Mouse (Mus musculus): ENCODE measurements around the gene Rpl13a.

DNA sequence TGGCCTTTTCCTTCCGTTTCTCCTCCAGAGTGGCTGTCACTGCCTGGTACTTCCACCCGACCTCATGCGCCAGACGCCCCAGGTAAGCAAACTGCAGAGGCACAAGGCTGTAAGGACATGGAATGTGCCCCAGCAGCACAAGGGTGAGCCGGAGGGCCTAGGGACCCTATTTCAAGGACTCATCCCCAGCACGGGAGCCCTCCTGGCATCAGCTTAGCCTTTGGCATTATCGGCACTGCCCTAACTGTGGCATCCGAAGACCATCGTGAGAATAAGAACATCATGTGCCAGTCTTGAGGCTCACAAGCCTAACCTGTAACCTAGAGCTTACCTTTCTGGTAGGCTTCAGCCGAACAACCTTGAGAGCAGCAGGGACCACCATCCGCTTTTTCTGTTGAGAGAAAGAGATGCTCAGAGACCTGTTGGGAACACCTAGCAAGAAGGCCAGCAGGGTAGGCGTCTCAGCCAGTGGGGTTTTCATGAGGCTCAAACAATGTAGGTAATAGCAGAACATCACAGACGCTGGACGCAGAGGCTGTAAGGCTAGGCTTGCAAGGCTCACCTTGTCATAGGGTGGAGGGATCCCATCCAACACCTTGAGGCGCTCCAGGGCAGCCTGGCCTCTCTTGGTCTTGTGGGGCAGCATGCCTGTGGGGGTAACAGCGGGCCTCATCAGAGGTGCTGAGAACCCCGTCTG is 2.3 kb downstream of the Rpl13a start:
- TF ChIP-seq CTCF (IDR thresholded peaks at IDR 0.05; ENCODE audit: low read depth): no peak
- TF ChIP-seq EP300 (IDR thresholded peaks at IDR 0.05; ENCODE audit: low read depth): no peak

All from heart, postnatal 0 days (tissue).